Mouse (Mus musculus) testis, adult 2 months (tissue): ENCODE results near the gene Bbs9. TPM values are rescaled to one million over a fixed set of nuclear protein-coding genes. Genes with fewer than 3 reads are reported as not detected.

Experiments
- H3K27ac ChIP-seq: fragments of 200-500 bp; 2 replicates; pipeline ENCODE4 v1.5.1; 2012; ENCODE audit warnings: low read depth, low read length; ENCODE audit not compliant: control insufficient read depth, insufficient read depth
- H3K27me3 ChIP-seq: fragments of 200-500 bp; 2 replicates; pipeline ENCODE4 v1.6.1; 2012; ENCODE audit warnings: mild to moderate bottlenecking, low read length, moderate library complexity; ENCODE audit not compliant: control insufficient read depth, insufficient read depth
- H3K36me3 ChIP-seq: fragments of 200-500 bp; 2 replicates; pipeline ENCODE4 v1.6.1; 2012; ENCODE audit warnings: mild to moderate bottlenecking, low read length; ENCODE audit not compliant: control insufficient read depth, insufficient read depth
- H3K4me1 ChIP-seq: fragments of 200-500 bp; 2 replicates; pipeline ENCODE4 v1.6.1; 2012; ENCODE audit warnings: low read length; ENCODE audit not compliant: control insufficient read depth, insufficient read depth
- H3K4me3 ChIP-seq: fragments of 200-500 bp; 2 replicates; pipeline ENCODE4 v1.5.1; 2012; ENCODE audit warnings: low read depth, mild to moderate bottlenecking, low read length, moderate library complexity, mixed read lengths; ENCODE audit not compliant: control insufficient read depth
- CTCF ChIP-seq: fragments of 200-500 bp; IDR thresholded peaks from 2 replicates; pipeline ENCODE4 v1.5.1; 2012; ENCODE audit warnings: low read depth, mild to moderate bottlenecking, inconsistent platforms, low read length, moderate library complexity; ENCODE audit not compliant: control insufficient read depth, insufficient read depth, insufficient replicate concordance
- POLR2A ChIP-seq: fragments of 200-500 bp; IDR thresholded peaks from 2 replicates; pipeline ENCODE4 v1.6.1; 2012; ENCODE audit warnings: low read depth, mild to moderate bottlenecking, inconsistent platforms, low read length, moderate library complexity; ENCODE audit not compliant: control insufficient read depth
- polyA plus RNA-seq: library from polyadenylated mRNA; depleted of rRNA; stranded (reverse); fragments of >200 nt; gene quantifications from 2 replicates; pipeline ENCODE4 v1.2.3, GENCODE M21; 2012

The Bbs9 gene
- polyA plus RNA-seq, 1 experiment = 55.3 TPM

- H3K36me3 ChIP-seq = no peaks in the 10 kb centered on the region
- no peak overlapping the region for H3K27ac ChIP-seq
- no peak overlapping the region for H3K4me3 ChIP-seq
- H3K4me1 ChIP-seq = no peaks in the 10 kb centered on the region
- no peaks in the 10 kb centered on the region for H3K27me3 ChIP-seq
- TF ChIP-seq CTCF (no peak), POLR2A (no peak)
These were observed 332.2 kb downstream of the Bbs9 start for GRCm38 (mm10) chr9:22807693-22808092.

- TF ChIP-seq POLR2A (no peak), CTCF (no peak)
- no peaks in the 10 kb centered on the region for H3K36me3 ChIP-seq
- no peaks in the 10 kb centered on the region for H3K27me3 ChIP-seq
- H3K4me1 ChIP-seq = no peaks in the 10 kb centered on the region
- no peak overlapping the region for H3K4me3 ChIP-seq
- H3K27ac ChIP-seq = no peak overlapping the region
These were observed 334.2 kb downstream of the Bbs9 start for GRCm38 (mm10) chr9:22809621-22810126.

- Histone ChIP-seq H3K4me3 (no peak overlapping the region), H3K36me3 (no peaks in the 10 kb centered on the region)
These were observed 334.9 kb downstream of the Bbs9 start for GRCm38 (mm10) chr9:22810454-22810853.

GRCm38 (mm10) chr9:22811931-22812330 is 336.4 kb downstream of the Bbs9 start:
- no peaks in the 10 kb centered on the region for H3K4me1 ChIP-seq
- no peaks in the 10 kb centered on the region for H3K27me3 ChIP-seq
- no peak overlapping the region for H3K4me3 ChIP-seq
- H3K36me3 ChIP-seq = no peaks in the 10 kb centered on the region
- no peak overlapping the region for H3K27ac ChIP-seq
- TF ChIP-seq CTCF = no peak

More at GRCm38 (mm10) chr9:22810454-22810853, 334.9 kb downstream of the Bbs9 start:
- H3K4me1 ChIP-seq = no peaks in the 10 kb centered on the region
- no peaks in the 10 kb centered on the region for H3K27me3 ChIP-seq
- no peak overlapping the region for H3K27ac ChIP-seq
- TF ChIP-seq POLR2A = no peak

GRCm38 (mm10) chr9:22814407-22815092 is 339.0 kb downstream of the Bbs9 start:
- H3K4me3 ChIP-seq = no peak overlapping the region
- peak overlapping the region; percentile 9 for H3K27ac ChIP-seq
- no peaks in the 10 kb centered on the region for H3K4me1 ChIP-seq
- TF ChIP-seq CTCF (no peak), POLR2A (no peak)
- H3K36me3 ChIP-seq = no peaks in the 10 kb centered on the region
- H3K27me3 ChIP-seq = no peaks in the 10 kb centered on the region

GRCm38 (mm10) chr9:22815093-22815458 is 339.6 kb downstream of the Bbs9 start:
- Histone ChIP-seq H3K36me3 (no peaks in the 10 kb centered on the region), H3K4me1 (no peaks in the 10 kb centered on the region), H3K27ac (peak overlapping the region; percentile 9), H3K27me3 (no peaks in the 10 kb centered on the region), H3K4me3 (no peak overlapping the region)
- TF ChIP-seq CTCF (no peak), POLR2A (no peak)

- no peaks in the 10 kb centered on the region for H3K36me3 ChIP-seq
- no peaks in the 10 kb centered on the region for H3K4me1 ChIP-seq
- no peak overlapping the region for H3K27ac ChIP-seq
- no peak overlapping the region for H3K4me3 ChIP-seq
- TF ChIP-seq POLR2A = no peak
- no peak for TF ChIP-seq CTCF
- H3K27me3 ChIP-seq = no peaks in the 10 kb centered on the region
These were observed 344.0 kb downstream of the Bbs9 start for GRCm38 (mm10) chr9:22819539-22819938.

GRCm38 (mm10) chr9:22820646-22821185 is 345.2 kb downstream of the Bbs9 start:
- no peaks in the 10 kb centered on the region for H3K27me3 ChIP-seq
- H3K36me3 ChIP-seq = no peaks in the 10 kb centered on the region
- H3K4me3 ChIP-seq = no peak overlapping the region
- H3K4me1 ChIP-seq = no peaks in the 10 kb centered on the region; the same call in 1 of the 2 replicates
- TF ChIP-seq CTCF (no peak), POLR2A (no peak)
- H3K27ac ChIP-seq = no peak overlapping the region
